Mouse (Mus musculus) midbrain, embryonic 16.5 days (tissue): Measurements from ENCODE around the gene Nsg2. TPM values are rescaled to one million over a fixed set of nuclear protein-coding genes. Genes with fewer than 3 reads are reported as not detected.
A peak's percentile ranks its signal among the peaks of the same experiment; 100 is the strongest.

Experiments used
- ATAC-seq: fragments of 200-750 bp; cut with Nextera tagmentation; 2 replicates; pipeline ENCODE4 v1.8.0; 2017; ENCODE audit warnings: moderate TSS enrichment
- H3K27ac ChIP-seq: fragments of 300-500 bp; sonication (generic); 2 replicates; pipeline ENCODE4 v1.5.1; 2014; ENCODE audit warnings: mild to moderate bottlenecking, low read length, mixed read lengths
- H3K27me3 ChIP-seq: fragments of 300-500 bp; sonication (generic); 2 replicates; pipeline ENCODE4 v1.6.1; 2014; ENCODE audit warnings: low read depth, low read length, mixed read lengths; ENCODE audit not compliant: control insufficient read depth, insufficient read depth
- H3K36me3 ChIP-seq: fragments of 300-500 bp; sonication (generic); 2 replicates; pipeline ENCODE4 v1.6.1; 2014; ENCODE audit warnings: mild to moderate bottlenecking, low read length, moderate library complexity, mixed read lengths; ENCODE audit not compliant: control insufficient read depth, insufficient read depth
- H3K4me1 ChIP-seq: fragments of 300-500 bp; sonication (generic); 2 replicates; pipeline ENCODE4 v1.6.1; 2014; ENCODE audit warnings: mild to moderate bottlenecking, low read length, mixed read lengths; ENCODE audit not compliant: control insufficient read depth, insufficient read depth
- H3K4me2 ChIP-seq: fragments of 300-500 bp; sonication (generic); 2 replicates; pipeline ENCODE4 v1.6.1; 2014; ENCODE audit warnings: mild to moderate bottlenecking, low read length, mixed read lengths
- H3K4me3 ChIP-seq: fragments of 300-500 bp; sonication (generic); 2 replicates; pipeline ENCODE4 v1.5.1; 2014; ENCODE audit warnings: low read depth, mild to moderate bottlenecking, low read length, moderate library complexity, mixed read lengths
- H3K9ac ChIP-seq: fragments of 300-500 bp; sonication (generic); 2 replicates; pipeline ENCODE4 v1.6.1; 2014; ENCODE audit warnings: low read depth, low read length, mixed read lengths
- H3K9me3 ChIP-seq: fragments of 300-500 bp; sonication (generic); replicated peaks from 2 replicates; pipeline ENCODE4 v1.6.1; 2014; ENCODE audit warnings: mild to moderate bottlenecking, low read length, mixed read lengths; ENCODE audit not compliant: control insufficient read depth, poor library complexity, severe bottlenecking
- WGBS: fragments of 180-500 bp; shearing (Covaris S2); extraction: QIAGEN DNeasy Blood & Tissue Kit; methylation state at CpG from one replicate; pipeline ENCODE4 v1.1.7; 2014; 5-methylcytosine and 5-hydroxymethylcytosine counted together
- polyA plus RNA-seq: library from polyadenylated mRNA; unstranded; fragments of >200 nt; fragmentation: Nextera tagmentation; extraction: Ambion mirVana; gene quantifications from 2 replicates; pipeline ENCODE4 v1.2.1, GENCODE M21; 2015

The Nsg2 gene
- polyA plus RNA-seq, 1 experiment from 2014 or later, result 757 TPM

DNA sequence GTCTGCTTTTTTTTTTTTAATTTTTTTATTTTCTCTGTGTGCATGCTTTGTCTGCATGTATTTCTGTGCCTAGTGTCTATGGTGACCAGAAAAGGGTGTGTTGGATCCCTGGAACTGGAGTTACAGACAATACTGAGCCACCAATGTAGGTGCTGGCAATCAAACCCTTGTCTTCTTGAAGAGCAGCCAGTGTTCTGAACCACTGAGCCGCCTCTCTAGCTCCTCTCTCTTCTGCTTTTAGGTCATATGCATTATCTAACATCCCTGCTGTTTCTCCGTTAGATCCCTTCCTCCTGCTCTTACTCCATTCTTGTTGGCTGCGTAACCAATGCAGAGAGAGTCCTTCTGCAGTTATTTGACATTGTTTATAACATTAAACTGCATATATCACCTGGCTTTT lies 8.6 kb downstream of the Nsg2 start:
- Histone ChIP-seq H3K4me2 (peak overlapping the region; percentile 47), H3K36me3 (peaks cover 37% of the 10 kb centered on the region), H3K4me1 (peaks cover 75% of the 10 kb centered on the region), H3K4me3 (no peak overlapping the region), H3K9me3 (no peaks in the 10 kb centered on the region), H3K9ac (no peak overlapping the region), H3K27me3 (no peaks in the 10 kb centered on the region), H3K27ac (peak overlapping the region; percentile 50)
- 61% methylated on average over 3 of the region's 3 CpGs for WGBS
- ATAC-seq, result no peak

DNA sequence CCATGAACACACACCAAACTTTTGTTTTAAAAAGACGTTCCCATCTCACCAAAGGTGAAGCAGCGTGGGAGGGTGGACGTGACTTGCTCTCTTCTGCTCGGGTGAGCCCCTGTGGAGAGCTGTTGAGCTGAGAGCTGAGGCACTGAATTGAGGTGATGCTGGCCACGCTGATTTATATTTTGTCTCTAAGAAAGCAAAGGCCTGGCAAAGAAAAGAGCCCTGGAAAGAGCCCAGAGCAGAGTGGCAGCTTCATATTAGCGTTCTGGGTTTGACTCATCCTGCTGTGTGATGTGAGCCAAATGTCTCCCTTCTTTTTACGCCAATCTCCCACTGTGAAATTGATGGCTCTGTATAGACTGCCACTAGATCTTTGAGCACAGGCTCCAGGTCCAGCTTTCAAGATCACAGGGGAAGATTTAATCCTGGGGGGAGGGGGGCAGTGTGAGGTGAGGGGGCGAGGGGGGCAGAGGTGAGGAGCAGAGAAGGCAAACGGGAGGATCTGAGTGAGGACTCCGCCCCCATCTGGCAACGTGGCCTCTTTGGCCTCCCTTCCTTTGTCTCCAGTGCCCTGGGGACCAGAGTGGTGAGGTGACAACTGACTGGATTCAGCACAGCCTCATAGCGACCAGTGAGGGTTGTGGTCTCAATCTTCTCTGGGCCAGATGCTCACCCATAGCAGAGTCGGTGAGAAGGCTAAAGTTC lies 9.8 kb downstream of the Nsg2 start:
- H3K4me3 ChIP-seq, result no peak overlapping the region
- H3K27me3 ChIP-seq, result no peaks in the 10 kb centered on the region
- ATAC-seq, result peak; percentile 73
- H3K9me3 ChIP-seq, result no peaks in the 10 kb centered on the region
- peak overlapping the region; percentile 77 for H3K27ac ChIP-seq
- H3K4me1 ChIP-seq, result peaks cover 71% of the 10 kb centered on the region
- peaks cover 31% of the 10 kb centered on the region for H3K36me3 ChIP-seq
- 5% methylated on average over 13 of the region's 13 CpGs for WGBS
- peak overlapping the region; percentile 13; the same call in 1 of the 2 replicates for H3K9ac ChIP-seq
- peak overlapping the region; percentile 47 for H3K4me2 ChIP-seq

DNA sequence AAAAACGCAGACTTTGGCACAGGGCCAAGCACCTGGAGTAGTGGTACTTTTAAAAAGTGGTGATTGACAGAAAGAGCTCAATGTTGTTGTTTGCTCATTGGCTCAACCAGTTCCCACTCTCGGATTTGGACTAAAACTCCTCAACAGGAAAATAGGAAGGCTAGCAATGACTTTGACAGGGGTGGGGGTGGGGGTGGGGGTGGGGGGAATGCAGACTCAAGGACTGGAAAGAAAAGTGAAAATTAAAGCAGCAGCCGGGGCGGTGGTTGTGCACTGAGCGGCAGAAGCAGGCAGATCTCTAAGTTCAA lies 10.4 kb downstream of the Nsg2 start:
- ATAC-seq, result no peak
- Histone ChIP-seq H3K4me3 (no peak overlapping the region), H3K9me3 (no peaks in the 10 kb centered on the region), H3K4me2 (peak overlapping the region; percentile 47), H3K27me3 (no peaks in the 10 kb centered on the region), H3K4me1 (peaks cover 71% of the 10 kb centered on the region), H3K36me3 (peaks cover 27% of the 10 kb centered on the region), H3K9ac (no peak overlapping the region; the same call in 1 of the 2 replicates), H3K27ac (peak overlapping the region; percentile 77)
- WGBS, result 26% methylated on average over 5 of the region's 5 CpGs

DNA sequence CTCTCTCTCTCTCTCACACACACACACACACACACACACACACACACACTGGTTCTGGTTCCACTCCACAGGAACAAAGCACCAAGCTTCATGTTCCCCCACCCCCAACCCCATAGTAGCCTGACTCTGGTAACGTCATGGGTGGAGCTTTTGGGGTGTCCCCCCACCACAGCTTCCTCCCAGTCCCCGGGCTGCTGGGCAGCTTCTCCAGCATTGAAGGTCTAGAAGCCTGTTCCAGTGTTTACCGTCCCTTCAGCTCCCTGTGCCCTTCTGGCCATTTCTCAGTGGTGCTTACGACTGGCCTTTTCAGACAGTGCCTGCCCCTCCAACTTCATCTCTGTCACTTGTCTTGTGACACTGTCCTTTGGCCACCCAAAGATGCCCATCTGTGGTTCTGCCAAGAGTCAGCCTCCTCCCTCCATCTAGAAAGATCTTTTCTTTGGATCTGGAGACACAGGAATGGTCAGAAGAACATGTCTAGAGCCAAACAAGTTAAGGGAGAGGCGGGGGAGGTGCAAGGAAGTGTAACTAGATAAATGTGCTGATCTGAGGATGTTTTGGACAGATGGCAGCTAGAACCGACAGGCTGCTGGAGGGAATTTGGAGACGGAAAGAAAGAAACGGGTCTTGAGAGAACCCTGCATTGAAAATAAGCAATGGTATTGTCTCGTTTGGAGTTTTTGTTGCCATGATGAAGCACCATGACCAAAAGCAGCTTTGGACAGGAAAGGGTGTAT lies 11.8 kb downstream of the Nsg2 start:
- H3K9ac ChIP-seq, result no peak overlapping the region
- 64% methylated on average over 9 of the region's 9 CpGs for WGBS
- H3K27ac ChIP-seq, result peak overlapping the region; percentile 28
- no peak overlapping the region for H3K4me2 ChIP-seq
- no peaks in the 10 kb centered on the region for H3K9me3 ChIP-seq
- peaks cover 79% of the 10 kb centered on the region for H3K4me1 ChIP-seq
- no peaks in the 10 kb centered on the region for H3K27me3 ChIP-seq
- H3K36me3 ChIP-seq, result peaks cover 13% of the 10 kb centered on the region; the same call in 1 of the 2 replicates
- H3K4me3 ChIP-seq, result no peak overlapping the region
- no peak for ATAC-seq

DNA sequence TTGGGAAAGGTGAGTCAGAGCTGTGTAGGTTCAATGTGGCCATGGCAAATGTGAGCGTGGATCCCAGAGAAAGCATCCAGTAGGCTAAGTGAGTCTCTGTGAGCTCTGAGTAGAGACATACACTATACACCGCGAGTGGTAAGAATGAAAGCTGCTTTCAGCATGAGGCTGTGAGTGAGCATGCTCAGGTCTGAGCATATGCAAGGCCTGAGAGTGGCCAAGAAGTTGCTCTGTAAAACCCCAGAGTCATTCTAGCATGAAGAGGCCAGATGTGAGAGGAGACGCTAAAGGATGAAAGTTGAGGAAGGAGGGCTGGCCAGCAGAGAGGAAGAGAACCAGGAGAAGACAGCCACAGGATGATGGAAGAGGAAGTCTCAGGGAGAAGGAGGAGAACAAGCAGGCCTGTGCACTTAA lies 12.8 kb downstream of the Nsg2 start:
- Histone ChIP-seq H3K27ac (peak overlapping the region; percentile 40; the same call in 1 of the 2 replicates), H3K4me3 (no peak overlapping the region), H3K36me3 (peaks cover 8% of the 10 kb centered on the region; the same call in 1 of the 2 replicates), H3K9ac (no peak overlapping the region), H3K4me2 (no peak overlapping the region), H3K27me3 (no peaks in the 10 kb centered on the region), H3K4me1 (peaks cover 82% of the 10 kb centered on the region), H3K9me3 (no peaks in the 10 kb centered on the region)
- no peak for ATAC-seq
- 84% methylated on average over 4 of the region's 4 CpGs for WGBS

DNA sequence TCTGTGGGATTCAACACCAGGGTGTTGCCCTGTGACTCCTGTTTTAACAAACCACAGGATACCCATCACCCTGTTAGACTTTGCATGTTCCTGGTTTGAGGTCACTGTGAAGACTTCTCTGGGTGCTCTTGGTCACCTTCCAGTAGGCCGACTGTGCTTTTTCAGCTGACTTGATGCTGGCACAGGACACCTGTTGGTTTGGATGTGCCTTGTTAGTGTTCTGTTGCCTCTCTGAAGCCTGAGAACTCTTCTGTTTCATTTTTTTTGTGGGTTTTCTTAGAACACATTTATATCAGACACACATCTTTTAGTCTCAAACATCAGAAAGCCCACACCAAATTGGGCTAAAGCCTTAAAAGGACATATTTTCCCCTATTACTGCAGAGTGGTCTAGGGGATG lies 13.3 kb downstream of the Nsg2 start:
- Histone ChIP-seq H3K36me3 (peaks cover 11% of the 10 kb centered on the region; the same call in 1 of the 2 replicates), H3K27me3 (no peaks in the 10 kb centered on the region), H3K4me3 (no peak overlapping the region), H3K4me1 (peaks cover 82% of the 10 kb centered on the region), H3K4me2 (no peak overlapping the region), H3K9me3 (no peaks in the 10 kb centered on the region), H3K27ac (no peak overlapping the region), H3K9ac (no peak overlapping the region)
- ATAC-seq, result no peak
- WGBS, result 94% methylated on average over 1 of the region's 1 CpGs

DNA sequence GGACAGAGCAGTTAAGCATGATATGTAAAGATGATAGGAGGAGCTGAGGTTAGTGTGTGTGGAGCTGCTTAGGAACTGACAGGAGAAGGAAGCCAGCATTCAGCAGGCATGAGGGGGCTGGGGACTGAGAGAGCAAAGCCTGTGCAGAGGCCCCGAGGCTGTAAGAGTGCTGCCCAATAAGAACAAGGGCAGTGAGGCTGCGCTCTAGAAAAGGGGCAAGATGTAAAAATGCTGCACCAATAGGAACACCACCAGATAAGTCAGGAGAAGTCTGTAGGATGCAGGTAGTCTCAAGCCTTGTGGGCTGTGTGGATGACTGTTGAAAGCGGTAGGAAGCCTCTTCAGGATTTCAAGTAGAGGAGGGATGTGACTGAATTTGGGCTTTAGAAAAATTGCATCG lies 17.9 kb downstream of the Nsg2 start:
- H3K27ac ChIP-seq, result peak overlapping the region; percentile 69
- H3K4me1 ChIP-seq, result peaks cover 70% of the 10 kb centered on the region
- no peaks in the 10 kb centered on the region for H3K9me3 ChIP-seq
- 0 out of 2 replicates have a peak, but pooled peaks have one; percentile 44 for ATAC-seq
- H3K4me2 ChIP-seq, result no peak overlapping the region
- 58% methylated on average over 4 of the region's 4 CpGs for whole genome bisulfite sequencing
- no peaks in the 10 kb centered on the region for H3K27me3 ChIP-seq
- no peak overlapping the region for H3K9ac ChIP-seq
- no peak overlapping the region for H3K4me3 ChIP-seq
- peaks cover 14% of the 10 kb centered on the region for H3K36me3 ChIP-seq

DNA sequence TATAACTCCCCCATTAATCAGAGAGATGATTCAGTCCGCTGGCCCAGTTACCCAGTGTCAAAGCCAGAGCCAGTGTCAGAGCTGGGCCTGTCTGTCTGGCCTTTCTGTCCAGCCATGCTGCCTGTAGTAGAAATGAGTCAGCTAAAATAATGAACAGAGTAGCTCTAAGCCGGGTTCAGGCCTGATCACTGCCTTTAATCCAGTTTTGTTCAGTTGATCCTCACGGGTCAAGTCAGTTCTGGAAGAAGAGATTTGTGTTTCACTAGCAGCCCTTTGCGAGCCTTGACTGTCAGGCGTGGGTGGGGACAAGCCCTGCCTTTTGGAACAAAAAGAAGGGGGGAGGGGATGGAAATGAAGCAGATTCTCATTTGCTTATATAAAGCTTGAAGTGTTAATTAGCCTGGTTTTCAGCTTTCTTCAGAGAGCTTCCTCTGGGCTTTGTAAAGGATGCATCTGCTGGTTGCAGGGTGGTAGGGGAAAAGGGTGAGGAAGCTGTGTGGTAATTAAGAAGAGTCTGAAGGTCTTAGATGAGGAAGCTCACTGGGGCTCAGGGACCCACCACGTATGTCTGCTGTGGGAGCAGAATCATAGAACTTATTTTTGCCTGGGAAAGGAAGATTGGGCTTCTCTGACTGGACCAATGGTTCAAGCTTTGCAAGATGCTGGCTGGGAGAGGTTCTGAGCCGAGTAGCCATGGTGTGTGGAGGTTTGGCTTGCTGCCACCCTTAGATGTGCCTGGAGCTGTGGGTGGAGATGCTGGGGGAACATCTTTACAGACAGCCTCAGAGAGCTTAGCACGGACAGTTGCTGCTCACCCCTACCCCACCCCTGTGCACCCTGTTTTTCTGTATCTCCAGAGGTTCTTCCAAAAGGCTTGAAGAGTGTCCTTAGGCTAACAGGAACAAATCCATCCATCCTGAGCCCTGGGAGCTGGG lies 20.0 kb downstream of the Nsg2 start:
- Histone ChIP-seq H3K4me1 (peaks cover 71% of the 10 kb centered on the region), H3K4me3 (no peak overlapping the region), H3K27ac (peak overlapping the region; percentile 75), H3K27me3 (no peaks in the 10 kb centered on the region), H3K36me3 (peaks cover 6% of the 10 kb centered on the region), H3K9ac (0 out of 2 replicates have a peak overlapping the region, but pooled peaks have one; percentile 32), H3K9me3 (no peaks in the 10 kb centered on the region), H3K4me2 (peak overlapping the region; percentile 0; the same call in 1 of the 2 replicates)
- peak; percentile 55 for ATAC-seq
- WGBS, result 16% methylated on average over 8 of the region's 8 CpGs
